Mouse (Mus musculus): Measurements from ENCODE around the gene Eno4. TPM values are rescaled to one million over a fixed set of nuclear protein-coding genes. Genes with fewer than 3 reads are reported as not detected.

Gene Eno4
- not detected for total RNA-seq (2023)

GRCm38 (mm10) chr19:58942841-58943828, at the start of gene Eno4, which contains the start of gene Hspa12a:
Gene Eno4, plus strand, starts transcription at chr19:58943425.
Gene Hspa12a, minus strand, starts transcription at chr19:58943654.

Other genes starting within 250 kb of the Eno4 start
- not detected for gene Pnliprp1, start 214.5 kb upstream of the Eno4 start, total RNA-seq (2023)
- not detected for gene Pnliprp2, start 183.7 kb upstream of the Eno4 start, total RNA-seq (2023)
- not detected for gene 1700019N19Rik, start 149.0 kb upstream of the Eno4 start, total RNA-seq (2023)
- gene Hspa12a, start 229 bp downstream of the Eno4 start, total RNA-seq (2023) = 1 to 10 TPM; 4.0 to 5.2 TPM
- gene Shtn1, start 132.7 kb downstream of the Eno4 start, total RNA-seq (2023) = 10 to 100 TPM; 13.4 to 17.9 TPM
- gene Vax1, start 226.6 kb downstream of the Eno4 start, total RNA-seq (2023) = not detected

Measured in monocyte, adult 59 days (primary cell).